ENCODE assay signal across 19 mouse cellular contexts in the genomic region with DNA sequence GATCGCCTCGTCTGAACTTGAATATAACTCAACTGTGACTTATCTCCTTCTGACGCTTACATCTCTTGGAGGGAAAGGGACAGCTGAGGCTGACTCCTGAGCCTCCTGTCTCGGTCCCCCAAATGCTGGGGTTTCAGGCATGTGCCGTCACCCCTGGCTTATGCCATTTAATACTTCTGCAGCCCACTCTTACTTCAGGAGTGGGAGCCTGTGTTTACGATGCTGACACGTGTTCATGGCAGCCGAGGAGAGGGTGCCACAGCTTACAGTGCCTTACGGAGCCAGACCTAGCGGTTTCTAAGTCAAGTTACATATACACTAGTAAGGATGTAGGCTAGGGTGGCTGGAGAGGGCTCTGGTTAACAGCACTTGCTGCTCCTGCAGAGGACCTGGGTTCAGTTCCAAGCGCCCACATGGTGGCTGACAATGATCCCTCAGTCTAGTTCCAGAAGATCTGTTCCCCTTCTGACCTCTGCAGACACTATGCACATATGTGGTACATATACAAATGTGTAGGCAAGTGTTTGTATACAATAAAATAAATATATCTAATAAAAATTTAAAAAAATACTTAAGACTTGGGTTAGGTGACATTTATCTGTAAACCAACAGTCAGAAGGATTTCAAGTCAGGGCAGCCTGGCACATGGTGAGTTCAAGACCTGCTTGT. TPM values are rescaled to one million over a fixed set of nuclear protein-coding genes. Genes with fewer than 3 reads are reported as not detected.
DNase-seq lines count a peak whose midpoint lies in the region; ATAC-seq lines count a peak whose summit lies in the region.
"Had no signal": no experiment of that assay in that cellular context is flagged by ENCODE, and none has a peak within 500 bp of the region (broad histone marks: within the 10 kb centered on the region; RNA-seq: fewer than 3 reads in every experiment).

No protein-coding gene starts in this region.

- H3K4me1 ChIP-seq in liver, embryonic 11.5 days (replicated peaks; ENCODE audit: control insufficient read depth, insufficient read depth, low read length), result no peaks in the 10 kb centered on the region
- H3K4me1 ChIP-seq in brown adipose tissue, adult 24 weeks (ENCODE audit: control insufficient read depth, insufficient read depth, insufficient read length, low read length), result no peaks in the 10 kb centered on the region
- H3K4me1 ChIP-seq: embryonic facial prominence, embryonic 10.5 days; intestine, embryonic 15.5 days; limb, embryonic 12.5 days; midbrain, embryonic 12.5 days; neural tube, embryonic 13.5 days had no signal

- no peak overlapping the region for H3K4me2 ChIP-seq in liver, embryonic 11.5 days
- H3K4me2 ChIP-seq: heart, embryonic 11.5 days; hindbrain, embryonic 14.5 days; intestine, embryonic 15.5 days; limb, embryonic 12.5 days; lung, embryonic 14.5 days; midbrain, embryonic 12.5 days; neural tube, embryonic 13.5 days had no signal

- no peaks in the 10 kb centered on the region for H3K27me3 ChIP-seq in liver, embryonic 11.5 days (replicated peaks; ENCODE audit: control insufficient read depth, insufficient read depth, low read length)
- H3K27me3 ChIP-seq: intestine, embryonic 15.5 days; limb, embryonic 12.5 days; midbrain, embryonic 12.5 days; neural tube, embryonic 13.5 days had no signal

- ATAC-seq in liver, embryonic 11.5 days (replicated peaks; ENCODE audit: low FRiP score), result no peak
- ATAC-seq in megakaryocyte, adult 5-6 weeks (ENCODE audit: poor library complexity, severe bottlenecking), result peak; percentile 13; the same call in 1 of the 2 replicates
- ATAC-seq: intestine, embryonic 15.5 days had no signal

- H3K9ac ChIP-seq in liver, embryonic 11.5 days (ENCODE audit: low read depth, low read length), result no peak overlapping the region
- H3K9ac ChIP-seq: hindbrain, embryonic 14.5 days; intestine, embryonic 15.5 days; limb, embryonic 12.5 days; lung, embryonic 14.5 days; midbrain, embryonic 12.5 days; neural tube, embryonic 13.5 days had no signal

- H3K27ac ChIP-seq in liver, embryonic 11.5 days (ENCODE audit: low read depth, low read length), result peak overlapping the region; percentile 54
- H3K27ac ChIP-seq in brown adipose tissue, adult 24 weeks (replicated peaks; ENCODE audit: low read depth, low read length), result 0 out of 2 replicates have a peak overlapping the region, but pooled peaks have one; percentile 42
- H3K27ac ChIP-seq: embryonic facial prominence, embryonic 10.5 days; hindbrain, embryonic 14.5 days; intestine, embryonic 15.5 days; limb, embryonic 12.5 days; midbrain, embryonic 12.5 days; neural tube, embryonic 13.5 days had no signal

- no peak overlapping the region for H3K4me3 ChIP-seq in liver, embryonic 11.5 days (ENCODE audit: low read depth, low read length)
- H3K4me3 ChIP-seq in brown adipose tissue, adult 24 weeks (ENCODE audit: insufficient read depth, low read depth, low read length), result no peak overlapping the region
- H3K4me3 ChIP-seq: embryonic facial prominence, embryonic 10.5 days; intestine, embryonic 15.5 days; limb, embryonic 12.5 days; midbrain, embryonic 12.5 days; neural tube, embryonic 13.5 days had no signal

- 80% methylated on average over 11 of the region's 11 CpGs for whole genome bisulfite sequencing in liver, embryonic 11.5 days

- no peak for DNase-seq in liver, embryonic 11.5 days (ENCODE audit: low spot score)
- DNase-seq in liver, result no peak
- peak; percentile 95 for DNase-seq in adipocyte (ENCODE audit: low spot score)
- no peak for DNase-seq in frontal cortex, postnatal 25 days (ENCODE audit: low spot score in 2 of 2)
- no peak for DNase-seq in frontal cortex, postnatal 10 days (ENCODE audit: low spot score in 2 of 2)
- DNase-seq: adrenal gland, adult 8-10 months; cerebellum, adult 8-10 months; gastrocnemius, postnatal 25 days; lung, embryonic 14.5 days; right cerebral cortex, adult 18-20 months had no signal

- H3K9me3 ChIP-seq in liver, embryonic 11.5 days (ENCODE audit: control insufficient read depth, low read length), result no peaks in the 10 kb centered on the region
- H3K9me3 ChIP-seq: embryonic facial prominence, embryonic 10.5 days; intestine, embryonic 15.5 days; limb, embryonic 12.5 days; midbrain, embryonic 12.5 days; neural tube, embryonic 13.5 days had no signal

- H3K36me3 ChIP-seq in liver, embryonic 11.5 days (ENCODE audit: control insufficient read depth, insufficient read depth, low read length), result peaks cover 75% of the 10 kb centered on the region

RNA-seq across cellular contexts. Expression of gene Slc35e3, which starts 9.8 kb away (rescaled TPM):
- polyA plus RNA-seq in liver, embryonic 11.5 days (2014; fragmentation: Nextera tagmentation; extraction: Ambion mirVana), result 7.1 and 7.2 TPM in 2 replicates
- polyA plus RNA-seq in brown adipose tissue, adult 24 weeks (2012; ENCODE audit: insufficient read depth, insufficient read length, missing spikeins), result 5.0 and 11.8 TPM in 2 replicates
- 4.2 and 5.3 TPM in 2 replicates for total RNA-seq in megakaryocyte, adult 5-6 weeks (2015)
- total RNA-seq in megakaryocyte, adult 5-6 weeks (2017), result 5.3 and 7.8 TPM in 2 replicates

RNA-seq across cellular contexts. Expression of gene Nup107, which starts 36.6 kb away (rescaled TPM):
- 102 and 120 TPM in 2 replicates for polyA plus RNA-seq in liver, embryonic 11.5 days (2014; fragmentation: Nextera tagmentation; extraction: Ambion mirVana)
- polyA plus RNA-seq in brown adipose tissue, adult 24 weeks (2012; ENCODE audit: insufficient read depth, insufficient read length, missing spikeins), result 3.6 and 4.2 TPM in 2 replicates
- total RNA-seq in megakaryocyte, adult 5-6 weeks (2015), result 50.3 and 50.9 TPM in 2 replicates
- 57.7 and 68.7 TPM in 2 replicates for total RNA-seq in megakaryocyte, adult 5-6 weeks (2017)

RNA-seq across cellular contexts. Expression of gene Mdm2, which starts 45.4 kb away (rescaled TPM):
- 56.0 and 56.7 TPM in 2 replicates for polyA plus RNA-seq in liver, embryonic 11.5 days (2014; fragmentation: Nextera tagmentation; extraction: Ambion mirVana)
- polyA plus RNA-seq in brown adipose tissue, adult 24 weeks (2012; ENCODE audit: insufficient read depth, insufficient read length, missing spikeins), result 17.0 and 24.8 TPM in 2 replicates
- 86.3 and 89.1 TPM in 2 replicates for total RNA-seq in megakaryocyte, adult 5-6 weeks (2015)
- 80.3 and 117 TPM in 2 replicates for total RNA-seq in megakaryocyte, adult 5-6 weeks (2017)

Comparison
In these comparisons a context has a peak if more than half of its experiments do, and no peak if none do; other contexts are left out.
1. RNA of gene Nup107, which starts 36.6 kb away (polyA plus RNA-seq): 102 to 120 TPM in liver, embryonic 11.5 days; 3.6 to 4.2 TPM in brown adipose tissue, adult 24 weeks; every median in the first group is over 10 times any median in the second.